Mouse (Mus musculus) embryo, embryonic 9.5 days (tissue): ENCODE measurements around the gene Best3.

Experiments
- DNase-seq: peaks from one replicate; pipeline ENCODE4 v3.0.0-alpha.2; 2017; ENCODE audit errors: extremely low spot score

Gene Best3

DNA sequence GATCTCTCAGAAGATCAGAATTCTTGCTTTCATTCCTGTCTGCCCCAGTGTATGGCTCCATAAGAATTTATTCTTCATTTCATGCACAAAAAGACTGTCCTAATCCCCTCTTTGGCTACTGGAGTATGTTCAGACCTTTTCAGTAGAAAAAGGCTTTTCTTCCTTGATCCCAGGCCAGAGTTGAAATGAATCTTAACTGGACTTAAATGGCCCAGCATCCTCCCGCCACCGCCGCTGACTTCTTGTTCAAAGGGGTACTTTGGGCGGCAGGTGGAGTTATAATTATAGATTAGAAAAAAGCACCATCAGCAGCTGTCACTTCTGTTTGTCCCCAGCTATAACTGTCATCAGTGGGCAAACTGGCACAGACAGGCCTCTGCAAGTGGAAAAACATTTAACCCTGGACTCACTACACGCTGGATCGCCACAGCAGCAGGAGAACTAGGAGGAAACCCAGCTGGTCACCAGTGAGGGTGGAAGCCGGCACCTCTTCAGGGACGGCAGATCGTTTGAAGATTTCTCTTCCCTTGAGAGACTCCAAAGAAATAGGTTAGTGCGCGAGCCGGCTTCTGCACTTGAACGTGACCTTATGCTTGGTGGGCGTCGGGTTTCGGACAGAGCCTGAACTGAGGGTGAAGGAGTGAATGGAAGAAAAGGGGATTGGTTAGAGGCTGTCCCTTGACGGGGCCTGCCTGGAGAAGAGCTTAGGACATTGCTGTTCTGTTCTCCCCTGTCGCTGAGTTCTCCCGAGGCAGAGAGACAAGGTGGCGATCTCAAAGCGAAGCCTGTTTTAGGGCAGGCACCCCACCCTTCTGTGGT is at the start of gene Best3:
TSS of gene Best3 (plus strand) at position 51 of the 819 bp plus-strand sequence.
- DNase-seq = no peak

DNA sequence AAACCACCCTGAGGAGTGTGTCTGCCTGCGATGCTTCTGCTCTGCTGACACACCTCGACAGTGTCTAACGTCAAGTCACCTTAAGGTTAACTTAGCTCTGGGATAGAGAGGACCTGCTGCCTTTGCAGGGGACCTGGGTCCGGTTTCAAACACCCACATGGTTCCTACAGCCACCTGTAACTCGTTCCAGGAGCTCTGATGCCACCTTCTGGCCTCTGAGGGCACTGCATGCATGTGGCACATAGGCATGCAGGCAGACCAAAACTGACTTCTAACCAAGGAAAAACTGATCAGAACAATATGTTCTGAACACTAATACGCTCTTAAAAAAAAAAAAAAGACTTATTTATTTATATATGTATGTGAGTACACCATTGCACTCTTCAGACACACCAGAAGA is 43.1 kb upstream of the Best3 start:
- no peak for DNase-seq

DNA sequence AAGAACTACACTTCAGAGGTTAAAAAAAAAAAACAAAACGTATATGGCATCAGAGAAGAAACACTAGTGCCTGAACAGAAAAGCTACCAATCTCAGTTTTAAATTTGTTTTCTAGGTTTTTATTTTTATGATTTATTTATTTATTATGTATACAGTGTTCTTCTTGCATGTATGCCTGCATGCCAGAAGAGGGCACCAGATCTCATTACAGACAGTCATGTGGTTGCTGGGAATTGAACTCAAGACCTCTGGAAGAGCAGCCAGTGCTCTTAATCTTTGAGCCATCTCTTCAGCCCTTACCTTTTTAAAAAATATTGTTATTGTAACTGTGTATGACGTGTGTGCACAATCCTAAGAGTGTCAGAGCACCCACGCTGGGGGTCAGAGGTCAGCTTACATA is 42.0 kb upstream of the Best3 start:
- DNase-seq = no peak

DNA sequence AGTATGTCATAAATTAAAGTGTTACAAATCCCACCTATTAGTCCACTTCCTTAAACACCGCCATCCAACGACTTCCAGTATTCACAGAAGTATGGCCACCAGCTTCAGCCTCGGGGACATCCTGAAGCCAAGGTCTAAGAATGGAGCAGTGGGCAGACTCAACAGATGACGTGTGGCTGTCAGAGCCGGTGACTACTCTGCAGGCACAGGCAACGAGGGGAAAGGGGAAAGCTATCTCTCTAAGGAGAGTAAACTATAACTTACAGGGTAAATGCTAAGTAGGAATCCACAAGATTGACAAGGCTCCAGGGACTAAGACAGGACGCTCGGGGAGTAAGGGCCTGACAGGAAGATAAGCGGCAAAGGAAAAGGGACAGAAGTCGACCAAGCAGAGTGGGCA is 41.2 kb upstream of the Best3 start:
- DNase-seq = no peak

DNA sequence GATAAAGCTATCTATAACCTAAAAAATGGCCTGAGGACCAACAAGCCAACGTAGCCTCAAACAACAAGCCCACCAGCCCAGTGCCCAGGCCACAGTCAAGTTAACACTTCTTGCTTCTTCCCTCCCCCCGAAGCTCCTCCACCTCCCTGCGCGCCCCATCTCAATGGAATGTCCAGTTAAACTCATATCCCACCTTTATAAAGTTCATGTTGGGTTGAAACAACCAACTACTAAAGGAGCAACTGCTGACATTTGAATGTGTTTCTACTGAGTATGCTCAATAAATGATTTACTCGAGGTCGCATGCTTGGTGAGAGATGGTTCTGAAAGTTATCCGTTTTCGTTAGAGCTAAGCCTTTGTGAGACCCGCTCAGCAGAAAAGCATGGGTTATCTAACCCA is 37.7 kb upstream of the Best3 start:
- DNase-seq = no peak

DNA sequence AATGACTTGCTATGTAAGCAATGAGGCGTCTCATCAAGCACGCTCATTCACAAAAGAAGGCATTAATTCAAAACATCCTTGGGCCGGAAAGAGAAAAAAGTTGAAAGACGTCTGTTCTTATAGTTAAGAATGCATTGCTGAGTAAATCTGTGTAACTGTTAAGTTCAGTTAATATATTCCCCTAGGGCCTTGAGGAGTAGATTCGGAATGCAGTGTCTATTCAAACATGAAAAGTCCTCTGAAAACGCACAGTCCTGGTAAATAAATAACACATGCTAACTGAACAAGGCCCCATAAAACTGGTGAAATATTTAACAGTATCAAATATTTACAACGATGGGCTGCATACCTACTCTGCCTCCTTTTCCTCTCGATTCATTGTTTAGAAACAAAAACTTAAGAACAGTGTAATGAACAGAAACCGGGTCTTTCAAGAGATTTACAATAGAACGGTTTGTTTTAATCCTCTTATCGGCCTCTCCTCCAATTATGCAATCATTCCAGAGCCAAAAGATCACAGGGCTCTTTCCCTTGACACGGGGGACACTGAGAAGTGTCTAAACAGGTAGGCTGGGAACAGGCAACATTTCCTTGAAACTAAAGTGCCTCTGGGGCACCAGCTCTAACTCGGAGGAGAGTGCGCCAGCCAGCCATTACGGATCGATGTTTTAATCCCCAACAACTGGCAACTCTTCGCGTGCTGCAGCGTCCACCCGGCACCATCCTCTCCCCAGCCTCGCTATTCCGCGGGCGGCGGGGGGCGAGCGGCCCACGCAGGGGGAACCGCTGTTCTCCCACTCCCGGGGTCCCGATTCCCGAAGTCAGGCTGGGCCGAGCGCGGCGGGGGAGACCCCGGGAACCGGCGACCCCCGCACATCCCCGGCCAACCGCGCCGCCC is 36.8 kb upstream of the Best3 start:
- DNase-seq = peak; percentile 54

DNA sequence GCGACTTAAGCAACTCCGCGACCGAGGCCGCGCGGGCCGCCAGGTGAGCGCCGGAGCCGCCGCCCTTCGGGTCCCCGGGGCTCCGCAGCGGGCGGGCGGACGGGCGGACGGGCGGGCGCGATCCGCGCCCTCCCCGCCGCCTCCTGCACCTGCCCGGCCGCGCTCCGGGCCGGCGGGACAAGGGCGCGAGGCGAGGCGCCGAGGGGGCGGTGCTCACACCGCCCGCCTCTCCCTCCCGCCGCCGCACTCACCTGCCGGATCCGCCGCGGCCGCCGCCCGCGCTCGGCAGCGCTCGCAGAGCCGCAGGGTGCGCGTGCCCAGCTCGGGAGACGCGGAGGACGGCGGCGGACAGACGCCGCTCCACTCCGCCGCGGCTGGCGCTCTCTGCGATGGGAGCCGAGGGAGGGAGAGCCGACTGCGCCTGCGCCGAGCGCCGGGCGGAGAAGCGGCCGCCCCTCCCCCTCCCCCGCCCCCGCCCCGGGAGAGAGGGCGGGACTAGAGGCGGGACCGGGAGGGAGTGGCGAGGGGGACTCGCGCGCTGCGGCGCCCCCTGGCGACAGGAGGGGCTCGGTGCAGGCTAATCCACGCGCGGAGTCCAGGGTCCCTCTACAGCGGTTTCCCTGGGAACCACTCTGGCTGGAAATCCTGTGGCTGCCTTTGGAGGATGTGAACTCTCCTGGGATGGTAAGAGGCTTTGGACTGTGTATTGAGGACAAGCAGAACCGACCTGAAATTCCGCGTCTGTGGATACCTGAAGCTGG is 35.9 kb upstream of the Best3 start, which contains the start of gene Rab3ip:
TSS of gene Rab3ip (minus strand) at position 761 of the 761 bp plus-strand sequence.
- peak; percentile 98 for DNase-seq

DNA sequence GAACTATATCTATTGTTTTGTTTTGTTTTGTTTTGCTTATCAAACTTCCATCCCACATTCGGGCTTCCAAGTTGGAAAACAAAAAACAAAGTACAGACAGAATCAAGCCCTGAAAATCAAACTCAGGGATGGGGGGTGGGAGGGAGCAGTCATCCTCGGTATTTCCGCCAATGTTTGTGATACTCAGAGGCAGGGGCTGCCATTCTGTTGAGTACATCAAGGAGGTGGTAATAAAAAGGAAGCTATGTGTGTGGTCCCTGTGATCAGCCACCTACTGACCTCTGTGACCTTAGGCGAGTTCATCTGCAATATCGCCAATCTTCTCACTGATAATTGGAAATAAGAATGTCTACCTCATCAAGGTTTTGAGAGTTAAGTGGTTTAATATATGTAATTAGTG is 35.2 kb upstream of the Best3 start:
- peak; percentile 20 for DNase-seq

DNA sequence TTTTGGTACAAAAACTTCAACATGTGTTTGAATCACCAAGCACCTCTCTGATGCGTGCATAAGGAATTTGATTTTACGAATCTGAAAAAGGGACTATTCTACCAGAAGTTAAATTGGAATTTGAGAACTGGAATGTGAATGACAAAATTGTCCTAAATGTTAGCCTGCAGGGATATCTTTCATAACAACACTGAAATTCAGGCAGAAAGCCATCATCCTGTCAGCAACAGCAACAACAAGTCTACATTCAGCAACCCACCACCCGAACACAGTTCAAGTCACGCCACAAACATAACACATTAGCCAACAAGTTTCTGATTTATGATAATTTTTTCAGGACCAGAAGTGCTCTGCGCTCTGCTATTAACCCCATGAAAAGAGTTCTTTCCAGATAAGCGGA is 30.9 kb upstream of the Best3 start:
- DNase-seq = no peak

DNA sequence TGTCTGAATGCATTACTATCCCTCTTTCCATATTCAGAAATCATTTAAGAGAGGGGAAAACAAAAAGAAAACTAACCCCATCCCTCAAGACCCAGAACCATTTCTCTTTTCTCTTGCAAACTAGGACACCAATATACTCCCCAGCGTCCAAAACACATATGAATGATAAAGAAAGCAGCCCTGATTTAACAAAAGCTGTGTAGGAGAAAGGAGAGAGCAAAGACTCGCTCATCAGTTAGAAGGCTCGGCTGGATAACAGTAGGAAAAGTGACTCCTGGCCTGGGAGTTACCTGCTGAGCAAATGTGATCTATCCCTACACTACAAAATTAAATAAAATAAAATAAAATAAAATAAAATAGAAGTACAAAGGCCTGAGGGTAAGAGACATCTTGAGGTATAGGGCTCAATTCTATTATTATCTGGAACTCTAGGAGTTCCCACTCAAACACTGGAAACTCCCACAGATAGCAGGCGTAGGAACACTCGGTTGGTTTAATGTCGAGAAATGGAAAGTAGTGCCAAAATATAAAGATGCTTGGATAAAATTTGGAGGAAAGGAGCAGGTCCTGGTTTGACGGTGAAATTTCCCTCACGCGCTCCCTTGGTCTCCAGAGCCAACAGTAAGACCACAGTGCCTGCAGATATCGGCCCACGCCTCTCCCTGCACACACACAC is 29.5 kb upstream of the Best3 start:
- no peak for DNase-seq

DNA sequence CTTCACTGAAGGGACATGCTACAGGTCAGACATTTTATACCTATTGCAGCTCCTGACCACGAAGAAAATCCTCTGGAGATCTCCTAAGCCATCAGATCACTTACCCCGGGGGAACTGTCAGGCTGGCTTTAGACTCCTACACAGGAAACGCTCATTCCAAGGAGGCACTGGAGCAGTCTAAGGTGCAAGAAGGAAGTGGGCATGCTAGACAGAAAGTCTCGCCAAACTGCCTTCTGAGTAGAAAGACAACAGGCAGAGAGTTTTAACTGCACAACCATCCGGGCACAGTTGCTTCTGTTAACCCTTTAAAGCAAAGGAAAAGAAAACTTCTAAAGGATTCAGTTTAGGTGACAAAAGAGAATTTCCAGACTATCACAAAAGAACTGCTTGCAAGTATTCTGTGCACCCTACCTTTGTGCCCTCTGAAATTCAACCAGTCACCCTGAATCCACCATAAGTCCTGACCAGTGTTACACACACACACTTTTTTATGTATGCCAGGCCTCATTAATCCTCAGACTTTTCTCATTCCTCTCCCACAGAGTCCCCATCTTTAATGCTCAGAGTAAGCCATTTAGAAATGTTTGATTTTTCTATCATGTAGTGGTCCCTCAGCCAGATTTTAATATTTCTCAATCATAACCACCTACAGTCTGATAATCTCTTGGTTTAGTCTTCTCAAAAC is 28.1 kb upstream of the Best3 start:
- DNase-seq = no peak

DNA sequence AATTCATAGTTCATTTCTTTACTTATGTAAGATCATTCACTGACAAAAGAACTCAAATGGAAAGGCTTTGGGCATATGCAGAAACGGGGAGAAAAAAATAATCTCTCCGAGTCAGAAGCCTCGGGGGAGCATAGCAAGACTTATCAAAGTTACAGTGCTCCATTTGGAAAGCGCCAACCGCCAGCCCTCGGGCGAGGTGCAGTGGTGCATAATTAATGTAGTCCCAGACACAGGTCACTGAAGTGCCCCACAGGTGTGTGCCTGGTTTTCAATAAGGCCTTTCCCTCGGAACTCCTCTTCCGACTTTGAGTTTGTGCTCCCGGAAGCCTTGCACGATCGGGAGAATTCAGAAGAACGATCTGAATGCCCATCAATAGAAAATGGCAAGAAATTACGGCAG is 24.0 kb upstream of the Best3 start:
- no peak for DNase-seq

DNA sequence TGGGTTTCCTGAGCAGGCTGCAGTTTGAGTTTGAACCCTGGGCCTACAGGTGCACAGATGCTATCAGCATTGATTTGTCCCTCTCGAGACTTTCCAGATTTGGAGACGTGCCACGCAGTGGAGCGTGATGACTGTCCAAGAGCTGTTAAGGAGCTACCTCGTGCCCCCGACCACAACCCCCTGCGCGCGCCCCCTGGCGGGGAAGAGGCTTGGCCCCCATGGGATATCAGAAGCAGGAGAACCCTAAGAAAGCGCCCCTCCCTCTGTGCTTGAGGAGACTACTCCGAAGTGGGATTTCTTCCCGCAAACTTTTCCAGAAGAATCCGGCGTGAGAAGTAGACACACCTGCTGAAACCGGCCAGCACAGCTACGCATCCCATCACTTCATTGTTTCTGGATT is 23.3 kb upstream of the Best3 start:
- DNase-seq = no peak

DNA sequence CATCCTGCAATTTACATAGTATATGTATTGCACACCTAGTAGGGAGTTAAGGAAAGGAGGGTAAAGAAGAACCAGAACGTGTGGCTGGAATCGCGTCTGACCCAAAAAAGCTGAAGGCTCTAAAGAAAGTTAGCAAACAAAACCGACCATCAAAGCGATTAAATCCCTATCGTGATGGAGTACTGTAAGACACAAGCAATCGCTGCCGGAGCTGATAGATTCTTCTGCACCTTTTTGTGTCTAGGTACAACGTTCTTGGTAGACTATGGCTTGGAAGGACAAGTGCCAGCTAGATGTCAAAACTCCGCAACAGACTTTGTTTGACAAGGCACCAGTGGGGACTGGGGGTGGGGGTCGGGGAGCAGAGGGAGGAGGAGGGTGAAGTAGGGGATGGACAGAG is 22.0 kb upstream of the Best3 start:
- no peak for DNase-seq

DNA sequence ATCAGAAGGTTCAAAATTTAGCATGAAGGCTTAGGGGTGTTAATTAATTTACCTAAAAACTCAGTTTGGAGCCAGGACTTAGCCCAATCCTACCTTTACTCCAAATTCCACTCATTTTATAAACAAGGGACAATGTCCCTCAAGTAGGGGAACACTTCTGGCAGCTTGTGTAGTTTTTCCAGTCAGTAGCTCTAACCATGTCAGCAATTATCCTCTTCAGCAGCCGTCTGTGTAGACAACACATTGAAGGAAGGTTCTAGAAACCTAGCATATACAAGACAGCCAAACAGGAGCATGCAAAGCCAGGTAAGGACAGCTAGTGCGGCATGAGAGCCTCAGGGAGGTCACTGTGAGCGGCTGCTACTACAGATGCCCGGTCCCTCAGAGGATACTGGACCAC is 21.5 kb upstream of the Best3 start:
- DNase-seq = no peak

DNA sequence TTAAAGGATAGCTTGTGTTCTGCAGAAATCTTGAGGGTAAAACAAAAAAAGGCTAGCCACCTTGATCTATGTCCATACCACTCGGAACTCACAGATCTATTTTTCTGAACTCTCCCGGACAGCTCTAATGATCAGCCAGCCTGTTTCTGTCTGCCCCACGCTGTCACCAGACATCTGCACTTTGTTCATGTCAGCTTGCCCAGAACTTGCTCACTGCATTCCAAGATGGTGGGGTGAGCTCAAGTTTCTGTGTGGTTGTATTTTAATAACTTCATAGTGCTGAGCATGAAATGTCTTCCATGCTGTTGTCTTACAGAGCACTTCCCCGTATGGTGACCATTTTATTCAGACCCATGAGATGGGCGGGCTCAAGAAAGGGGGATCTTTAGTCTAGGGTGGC is 20.8 kb upstream of the Best3 start:
- DNase-seq = no peak

DNA sequence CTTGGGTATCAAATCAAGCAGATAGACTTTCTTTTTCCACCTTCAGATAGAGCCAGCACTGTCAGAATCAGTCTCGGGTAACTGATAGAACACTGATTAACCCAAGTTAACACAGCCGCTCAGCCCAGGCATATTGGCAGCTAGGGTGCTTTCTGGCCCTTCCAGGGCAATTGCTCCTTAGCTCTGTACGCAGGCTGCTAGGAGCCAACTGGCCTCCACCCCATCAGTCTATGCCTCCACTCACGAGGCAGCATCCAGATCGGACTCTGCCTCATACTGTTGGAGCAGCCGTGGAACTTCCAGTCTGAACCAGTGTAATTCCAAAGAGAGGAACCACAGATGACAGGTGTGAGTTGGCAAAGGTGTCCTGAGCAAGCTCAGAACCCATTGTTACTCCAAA is 20.0 kb upstream of the Best3 start:
- DNase-seq = no peak

DNA sequence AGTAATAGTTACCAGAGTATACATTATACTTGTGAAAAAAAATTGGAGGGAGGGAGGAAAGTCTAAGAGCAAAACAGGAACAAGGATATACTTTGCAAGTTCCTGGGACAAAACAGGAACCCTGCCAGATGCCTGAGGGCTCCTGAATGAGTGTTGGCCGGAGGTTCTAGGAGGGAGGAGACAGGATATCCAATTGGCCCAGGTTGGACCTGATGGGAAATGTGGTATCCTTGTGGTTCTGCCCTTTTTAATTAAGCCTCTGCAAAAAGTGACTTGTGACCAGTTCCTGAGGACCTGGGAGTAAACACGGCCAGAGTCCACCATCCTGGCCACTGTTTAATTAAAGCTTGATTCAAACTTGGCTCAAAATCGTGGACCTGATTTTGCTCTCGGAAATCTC is 17.4 kb upstream of the Best3 start:
- DNase-seq = no peak

DNA sequence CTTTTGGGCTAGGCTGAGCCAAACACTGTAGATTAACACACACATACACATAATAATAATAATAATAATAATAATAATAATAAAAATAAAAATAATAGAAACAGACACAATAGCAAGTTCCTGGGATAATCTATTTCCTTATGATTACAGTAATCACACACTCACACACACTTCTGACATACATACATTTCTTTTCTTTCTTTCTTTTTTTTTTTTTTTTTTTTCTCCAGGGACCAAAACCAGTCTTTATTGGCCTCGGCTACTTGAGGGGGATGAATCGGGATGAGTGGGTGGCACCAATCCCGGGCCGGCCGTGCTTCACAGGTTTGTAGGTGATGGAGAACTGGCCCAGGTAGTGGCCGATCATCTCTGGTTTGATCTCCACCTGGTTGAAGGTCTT is 13.6 kb upstream of the Best3 start, which contains the start of gene Gm10271:
TSS of gene Gm10271 (minus strand) at position 101 of the 400 bp plus-strand sequence.
- DNase-seq = no peak

DNA sequence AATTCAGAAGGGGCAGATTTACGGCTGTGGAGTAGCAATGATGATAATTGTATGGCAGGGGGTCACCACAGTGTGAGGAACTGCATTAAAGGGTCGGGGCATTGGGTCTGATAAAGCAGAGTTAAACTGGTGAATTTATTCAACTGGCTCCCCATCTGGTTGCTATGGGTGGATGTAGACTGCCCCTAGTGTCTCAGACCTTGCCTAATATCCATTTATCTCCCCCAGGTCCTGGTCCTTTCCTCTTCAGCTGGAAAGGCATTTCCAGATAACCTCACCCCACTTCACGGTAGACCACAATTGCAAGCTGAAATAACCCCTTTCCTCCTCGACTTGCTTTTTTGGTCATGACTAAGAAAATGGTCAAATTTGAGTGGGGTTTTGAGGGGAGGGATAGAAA is 8.7 kb upstream of the Best3 start:
- DNase-seq = no peak

DNA sequence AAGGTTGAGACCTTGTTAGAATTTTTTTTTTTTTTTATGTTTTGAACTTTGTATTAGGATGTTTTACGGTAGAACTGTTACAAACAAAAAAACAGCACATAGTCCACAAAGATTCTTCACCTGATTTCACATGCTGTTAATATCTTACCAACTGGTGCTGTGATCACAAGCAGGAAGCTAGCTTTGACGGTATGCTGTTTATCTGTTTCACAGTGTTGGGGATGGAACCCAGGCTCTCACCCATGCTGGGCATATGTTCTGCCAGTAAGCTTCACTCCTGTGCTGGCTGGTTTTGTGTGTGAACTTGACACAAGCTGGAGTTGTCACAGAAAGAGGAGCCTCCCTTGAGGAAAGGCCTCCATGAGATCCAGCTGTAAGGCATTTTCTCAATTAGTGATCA is 8.3 kb upstream of the Best3 start:
- no peak for DNase-seq
